Mouse (Mus musculus) limb, embryonic 11.5 days (tissue): Measurements from ENCODE around the gene Jak1. TPM values are rescaled to one million over a fixed set of nuclear protein-coding genes. Genes with fewer than 3 reads are reported as not detected.

Source experiments
- ATAC-seq: fragments of 200-750 bp; cut with Nextera tagmentation; 2 replicates; pipeline ENCODE4 v1.8.0; 2017; ENCODE audit warnings: low read depth; ENCODE audit not compliant: insufficient number of reproducible peaks, low FRiP score, low TSS enrichment
- DNase-seq: peaks from one replicate; pipeline ENCODE4 v3.0.0-alpha.2; 2015; ENCODE audit warnings: low spot score
- H3K27ac ChIP-seq: fragments of 300-500 bp; sonication (generic); replicated peaks from 2 replicates; pipeline ENCODE4 v1.5.1; 2014; ENCODE audit warnings: low read depth, mild to moderate bottlenecking, low read length
- H3K27me3 ChIP-seq: fragments of 300-500 bp; sonication (generic); 2 replicates; pipeline ENCODE4 v1.6.1; 2014; ENCODE audit warnings: mild to moderate bottlenecking, low read length, mixed read lengths; ENCODE audit not compliant: control insufficient read depth, insufficient read depth
- H3K36me3 ChIP-seq: fragments of 300-500 bp; sonication (generic); 2 replicates; pipeline ENCODE4 v1.6.1; 2014; ENCODE audit warnings: mild to moderate bottlenecking, low read length, moderate library complexity, mixed read lengths; ENCODE audit not compliant: control insufficient read depth, insufficient read depth
- H3K4me1 ChIP-seq: fragments of 300-500 bp; sonication (generic); 2 replicates; pipeline ENCODE4 v1.6.1; 2014; ENCODE audit warnings: low read length, mixed read lengths; ENCODE audit not compliant: control insufficient read depth, insufficient read depth
- H3K4me2 ChIP-seq: fragments of 300-500 bp; sonication (generic); 2 replicates; pipeline ENCODE4 v1.6.1; 2014; ENCODE audit warnings: low read depth, mild to moderate bottlenecking, moderate library complexity; ENCODE audit not compliant: severe bottlenecking
- H3K4me3 ChIP-seq: fragments of 300-500 bp; sonication (generic); 2 replicates; pipeline ENCODE4 v1.5.1; 2014; ENCODE audit warnings: low read depth, low read length
- H3K9ac ChIP-seq: fragments of 300-500 bp; sonication (generic); 2 replicates; pipeline ENCODE4 v1.6.1; 2014; ENCODE audit warnings: mild to moderate bottlenecking, low read length
- H3K9me3 ChIP-seq: fragments of 300-500 bp; sonication (generic); 2 replicates; pipeline ENCODE4 v1.6.1; 2016; ENCODE audit warnings: low read length; ENCODE audit not compliant: control insufficient read depth
- WGBS: fragments of 180-500 bp; shearing (Covaris S2); extraction: QIAGEN DNeasy Blood & Tissue Kit; methylation state at CpG from one replicate; pipeline ENCODE4 v1.1.7; 2014; 5-methylcytosine and 5-hydroxymethylcytosine counted together
- polyA plus RNA-seq: library from polyadenylated mRNA; unstranded; fragments of >200 nt; fragmentation: Nextera tagmentation; extraction: Ambion mirVana; gene quantifications from 2 replicates; pipeline ENCODE4 v1.2.1, GENCODE M21; 2014

Jak1 gene
- polyA plus RNA-seq, 1 experiment from 2014 or later = 61.3 TPM

- ATAC-seq (no peak), DNase-seq (no peak)
- Histone ChIP-seq H3K27me3 (no peaks in the 10 kb centered on the region), H3K9me3 (no peaks in the 10 kb centered on the region), H3K4me3 (no peak overlapping the region), H3K36me3 (no peaks in the 10 kb centered on the region), H3K27ac (no peak overlapping the region), H3K4me1 (no peaks in the 10 kb centered on the region), H3K4me2 (no peak overlapping the region), H3K9ac (no peak overlapping the region)
Observed at GRCm38 (mm10) chr4:101252016-101252415, 13.1 kb downstream of the Jak1 start.

- no peak overlapping the region for H3K27ac ChIP-seq
- no peak overlapping the region for H3K9ac ChIP-seq
- no peak overlapping the region for H3K4me2 ChIP-seq
- H3K27me3 ChIP-seq = no peaks in the 10 kb centered on the region
- DNase-seq = no peak
- no peaks in the 10 kb centered on the region for H3K9me3 ChIP-seq
- H3K4me3 ChIP-seq = no peak overlapping the region
- ATAC-seq = no peak
- no peaks in the 10 kb centered on the region for H3K4me1 ChIP-seq
- 56% methylated on average over 6 of the region's 6 CpGs for WGBS
- H3K36me3 ChIP-seq = no peaks in the 10 kb centered on the region
Observed at GRCm38 (mm10) chr4:101249977-101250743, 14.9 kb downstream of the Jak1 start.

GRCm38 (mm10) chr4:101247355-101247754 is 17.7 kb downstream of the Jak1 start:
- H3K9me3 ChIP-seq = no peaks in the 10 kb centered on the region
- H3K4me3 ChIP-seq = no peak overlapping the region
- no peak overlapping the region for H3K27ac ChIP-seq
- WGBS = 50% methylated on average over 2 of the region's 2 CpGs
- H3K4me1 ChIP-seq = no peaks in the 10 kb centered on the region
- DNase-seq = no peak
- no peak overlapping the region for H3K4me2 ChIP-seq
- no peak for ATAC-seq
- H3K27me3 ChIP-seq = no peaks in the 10 kb centered on the region
- H3K9ac ChIP-seq = no peak overlapping the region
- H3K36me3 ChIP-seq = no peaks in the 10 kb centered on the region

- Histone ChIP-seq H3K9me3 (no peaks in the 10 kb centered on the region), H3K36me3 (no peaks in the 10 kb centered on the region), H3K27ac (no peak overlapping the region), H3K4me2 (no peak overlapping the region), H3K4me3 (no peak overlapping the region), H3K9ac (no peak overlapping the region), H3K27me3 (no peaks in the 10 kb centered on the region), H3K4me1 (no peaks in the 10 kb centered on the region)
- no peak for DNase-seq
- no peak for ATAC-seq
- WGBS = 83% methylated on average over 2 of the region's 2 CpGs
Observed at GRCm38 (mm10) chr4:101246569-101246968, 18.5 kb downstream of the Jak1 start.

- H3K36me3 ChIP-seq = no peaks in the 10 kb centered on the region
- WGBS = 69% methylated on average over 6 of the region's 6 CpGs
- no peak overlapping the region for H3K9ac ChIP-seq
- no peak overlapping the region for H3K27ac ChIP-seq
- no peak for DNase-seq
- no peak overlapping the region for H3K4me2 ChIP-seq
- no peaks in the 10 kb centered on the region for H3K4me1 ChIP-seq
- ATAC-seq = no peak
- H3K27me3 ChIP-seq = no peaks in the 10 kb centered on the region
- no peak overlapping the region for H3K4me3 ChIP-seq
- no peaks in the 10 kb centered on the region for H3K9me3 ChIP-seq
Observed at GRCm38 (mm10) chr4:101244257-101245011, 20.6 kb downstream of the Jak1 start.

GRCm38 (mm10) chr4:101240875-101241173 is 24.3 kb downstream of the Jak1 start:
- H3K4me2 ChIP-seq = no peak overlapping the region
- no peaks in the 10 kb centered on the region for H3K4me1 ChIP-seq
- no peaks in the 10 kb centered on the region for H3K27me3 ChIP-seq
- DNase-seq (no peak), ATAC-seq (no peak)
- no peaks in the 10 kb centered on the region for H3K9me3 ChIP-seq
- 96% methylated on average over 3 of the region's 3 CpGs for WGBS
- H3K4me3 ChIP-seq = no peak overlapping the region
- no peak overlapping the region for H3K9ac ChIP-seq
- no peaks in the 10 kb centered on the region for H3K36me3 ChIP-seq
- no peak overlapping the region for H3K27ac ChIP-seq

- H3K4me3 ChIP-seq = no peak overlapping the region
- H3K9ac ChIP-seq = no peak overlapping the region
- ATAC-seq (no peak; the same call in 1 of the 2 replicates), DNase-seq (no peak)
- H3K9me3 ChIP-seq = no peaks in the 10 kb centered on the region
- H3K27ac ChIP-seq = no peak overlapping the region
- no peaks in the 10 kb centered on the region for H3K27me3 ChIP-seq
- H3K36me3 ChIP-seq = no peaks in the 10 kb centered on the region
- H3K4me2 ChIP-seq = no peak overlapping the region
- H3K4me1 ChIP-seq = no peaks in the 10 kb centered on the region
- WGBS = 91% methylated on average over 5 of the region's 5 CpGs
Observed at GRCm38 (mm10) chr4:101240163-101240874, 24.8 kb downstream of the Jak1 start.

- no peak overlapping the region for H3K4me3 ChIP-seq
- 90% methylated on average over 3 of the region's 3 CpGs for WGBS
- no peaks in the 10 kb centered on the region for H3K36me3 ChIP-seq
- no peak overlapping the region for H3K27ac ChIP-seq
- H3K27me3 ChIP-seq = no peaks in the 10 kb centered on the region
- no peaks in the 10 kb centered on the region for H3K4me1 ChIP-seq
- DNase-seq = no peak
- H3K9me3 ChIP-seq = no peaks in the 10 kb centered on the region
- H3K4me2 ChIP-seq = no peak overlapping the region
- ATAC-seq = peak; percentile 35; the same call in 1 of the 2 replicates
- no peak overlapping the region for H3K9ac ChIP-seq
Observed at GRCm38 (mm10) chr4:101239313-101240162, 25.5 kb downstream of the Jak1 start.
